Mouse (Mus musculus): ENCODE results near the gene Fam184a. TPM values are rescaled to one million over a fixed set of nuclear protein-coding genes. Genes with fewer than 3 reads are reported as not detected.

The Fam184a gene
- polyA plus RNA-seq, 1 experiment: not detected

DNA sequence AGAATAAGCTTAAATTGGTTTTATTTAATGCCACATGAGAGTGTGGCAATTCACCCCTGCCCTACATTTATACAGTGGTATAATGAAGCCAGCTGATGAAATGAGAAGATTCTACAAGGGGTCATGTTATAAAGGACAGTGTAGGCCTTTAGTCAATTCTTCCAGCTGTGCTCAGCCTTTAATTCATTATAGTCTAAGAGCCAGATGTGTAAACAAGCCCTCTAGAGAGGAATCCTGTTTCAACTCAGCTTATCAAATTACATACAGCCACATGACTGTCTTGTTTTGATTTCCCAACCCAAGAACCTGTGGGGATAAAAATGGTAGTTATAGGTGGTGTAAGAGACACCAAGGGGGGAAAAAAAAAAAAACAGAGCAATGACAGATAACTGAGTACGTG is 22.0 kb downstream of the Fam184a start:
- H3K27me3 ChIP-seq (ENCODE audit: control insufficient read depth, insufficient read depth, insufficient read length): no peaks in the 10 kb centered on the region

DNA sequence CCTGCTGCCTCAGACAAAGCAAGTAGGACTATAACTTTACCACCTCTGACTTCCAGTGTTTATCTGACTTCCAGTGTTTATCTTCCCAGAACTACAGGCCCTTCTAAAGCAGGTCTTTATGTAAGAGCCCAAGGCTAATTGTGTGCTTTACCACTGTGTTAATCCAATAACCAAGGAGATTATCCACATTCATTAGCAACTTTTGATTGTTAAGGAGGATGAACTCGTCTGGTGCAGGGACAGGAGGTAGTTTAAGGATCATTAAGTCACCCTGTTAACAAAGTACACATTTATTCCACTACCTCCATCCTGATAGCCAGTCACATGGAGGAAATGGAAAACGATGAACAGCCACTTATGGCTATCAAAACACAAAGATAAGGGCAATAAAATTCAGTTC is 25.6 kb downstream of the Fam184a start:
- no peak overlapping the region for H3ac ChIP-seq (ENCODE audit: control insufficient read depth, insufficient read length, low read depth)
- no peaks in the 10 kb centered on the region for H3K27me3 ChIP-seq (ENCODE audit: control insufficient read depth, insufficient read depth, insufficient read length)
- TF ChIP-seq USF1 (IDR thresholded peaks at IDR 0.05; ENCODE audit: low read depth) (no peak), MYOG (IDR thresholded peaks at IDR 0.05; ENCODE audit: control insufficient read depth, extremely low read depth, insufficient read length) (no peak), FOSL1 (IDR thresholded peaks at IDR 0.05; ENCODE audit: insufficient read depth, low read length, poor library complexity, severe bottlenecking) (no peak), CEBPB (IDR thresholded peaks at IDR 0.05; ENCODE audit: low read depth) (no peak), MAX (IDR thresholded peaks at IDR 0.05) (no peak), CTCF (IDR thresholded peaks at IDR 0.05; ENCODE audit: control insufficient read depth, insufficient read depth, insufficient read length) (no peak), MYOD1 (IDR thresholded peaks at IDR 0.05; ENCODE audit: control insufficient read depth, insufficient read length, low read depth) (no peak)
- H3K36me3 ChIP-seq (ENCODE audit: control insufficient read depth, insufficient read depth): no peaks in the 10 kb centered on the region
- no peaks in the 10 kb centered on the region for H3K79me2 ChIP-seq (ENCODE audit: control insufficient read depth, insufficient read depth)
- H3K4me3 ChIP-seq (ENCODE audit: insufficient read depth, poor library complexity, severe bottlenecking): no peak overlapping the region
- no peaks in the 10 kb centered on the region for H3K79me3 ChIP-seq (ENCODE audit: low read depth)

More for the DNA sequence above, 22.0 kb downstream of the Fam184a start:
- no peaks in the 10 kb centered on the region for H3K79me3 ChIP-seq (ENCODE audit: low read depth)
- no peaks in the 10 kb centered on the region for H3K79me2 ChIP-seq (ENCODE audit: control insufficient read depth, insufficient read depth)
- TF ChIP-seq CTCF (IDR thresholded peaks at IDR 0.05; ENCODE audit: control insufficient read depth, insufficient read depth, insufficient read length) (no peak), FOSL1 (IDR thresholded peaks at IDR 0.05; ENCODE audit: insufficient read depth, low read length, poor library complexity, severe bottlenecking) (no peak), MYOD1 (IDR thresholded peaks at IDR 0.05; ENCODE audit: control insufficient read depth, insufficient read length, low read depth) (no peak), CEBPB (IDR thresholded peaks at IDR 0.05; ENCODE audit: low read depth) (no peak), MAX (IDR thresholded peaks at IDR 0.05) (no peak), USF1 (IDR thresholded peaks at IDR 0.05; ENCODE audit: low read depth) (no peak), MYOG (IDR thresholded peaks at IDR 0.05; ENCODE audit: control insufficient read depth, extremely low read depth, insufficient read length) (no peak)
- H3ac ChIP-seq (ENCODE audit: control insufficient read depth, insufficient read length, low read depth): no peak overlapping the region
- no peak overlapping the region for H3K4me3 ChIP-seq (ENCODE audit: insufficient read depth, poor library complexity, severe bottlenecking)
- H3K36me3 ChIP-seq (ENCODE audit: control insufficient read depth, insufficient read depth): no peaks in the 10 kb centered on the region

DNA sequence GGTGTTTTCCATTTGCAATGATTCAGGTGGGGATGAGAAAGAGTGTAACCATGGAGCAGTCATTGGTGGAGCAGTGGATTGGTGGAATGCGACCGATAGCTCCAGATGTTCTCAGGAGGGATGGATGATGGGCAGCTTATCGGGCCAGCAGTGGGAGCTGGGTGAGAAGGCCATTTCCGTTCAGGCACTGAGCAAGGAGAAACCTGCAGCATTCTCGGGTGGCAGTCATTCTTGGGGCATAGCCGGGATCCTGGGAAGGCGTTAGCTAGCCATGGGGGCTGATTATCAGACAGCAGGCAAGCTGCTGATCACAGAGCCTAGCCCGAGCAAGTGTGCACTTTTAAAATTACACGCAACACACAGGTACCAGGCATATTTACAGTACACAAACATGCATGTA is 46.4 kb downstream of the Fam184a start:
- H3K79me2 ChIP-seq (ENCODE audit: control insufficient read depth, insufficient read depth): no peaks in the 10 kb centered on the region
- no peaks in the 10 kb centered on the region for H3K27me3 ChIP-seq (ENCODE audit: control insufficient read depth, insufficient read depth, insufficient read length)
- no peak overlapping the region for H3K4me3 ChIP-seq (ENCODE audit: insufficient read depth, poor library complexity, severe bottlenecking)
- no peak for TF ChIP-seq FOSL1 (IDR thresholded peaks at IDR 0.05; ENCODE audit: insufficient read depth, low read length, poor library complexity, severe bottlenecking)
- TF ChIP-seq MAX (IDR thresholded peaks at IDR 0.05): no peak
- TF ChIP-seq USF1 (IDR thresholded peaks at IDR 0.05; ENCODE audit: low read depth): no peak
- no peak for TF ChIP-seq CEBPB (IDR thresholded peaks at IDR 0.05; ENCODE audit: low read depth)
- TF ChIP-seq CTCF (IDR thresholded peaks at IDR 0.05; ENCODE audit: control insufficient read depth, insufficient read depth, insufficient read length): no peak
- no peak for TF ChIP-seq MYOG (IDR thresholded peaks at IDR 0.05; ENCODE audit: control insufficient read depth, extremely low read depth, insufficient read length)
- no peak for TF ChIP-seq MYOD1 (IDR thresholded peaks at IDR 0.05; ENCODE audit: control insufficient read depth, insufficient read length, low read depth)
- no peak overlapping the region for H3ac ChIP-seq (ENCODE audit: control insufficient read depth, insufficient read length, low read depth)
- no peaks in the 10 kb centered on the region for H3K79me3 ChIP-seq (ENCODE audit: low read depth)
- no peaks in the 10 kb centered on the region for H3K36me3 ChIP-seq (ENCODE audit: control insufficient read depth, insufficient read depth)

DNA sequence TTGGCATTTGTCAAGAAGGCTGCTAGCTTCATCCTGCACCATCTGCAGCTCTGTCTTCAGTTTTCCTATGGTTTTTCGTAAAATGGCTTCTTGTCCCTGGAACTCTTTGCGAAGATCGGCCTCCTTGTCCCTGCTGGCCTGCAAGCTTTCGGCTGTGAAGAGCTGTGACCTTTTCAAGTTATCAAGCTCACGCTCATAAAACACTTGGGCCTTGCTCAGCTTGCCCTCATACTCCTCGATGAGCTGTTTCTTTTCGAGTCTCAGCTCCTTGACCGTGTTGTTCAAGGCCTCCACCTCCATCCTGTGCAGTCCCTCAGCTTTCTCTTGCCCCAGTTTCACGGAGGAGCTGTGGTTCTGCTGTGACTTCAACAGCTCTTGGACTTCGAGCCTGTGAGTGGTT is 52.4 kb downstream of the Fam184a start:
- Histone ChIP-seq H3K79me2 (ENCODE audit: control insufficient read depth, insufficient read depth) (no peaks in the 10 kb centered on the region), H3K4me3 (ENCODE audit: insufficient read depth, poor library complexity, severe bottlenecking) (no peak overlapping the region), H3ac (ENCODE audit: control insufficient read depth, insufficient read length, low read depth) (no peak overlapping the region), H3K27me3 (ENCODE audit: control insufficient read depth, insufficient read depth, insufficient read length) (no peaks in the 10 kb centered on the region), H3K79me3 (ENCODE audit: low read depth) (no peaks in the 10 kb centered on the region), H3K36me3 (ENCODE audit: control insufficient read depth, insufficient read depth) (no peaks in the 10 kb centered on the region)
- TF ChIP-seq CTCF (IDR thresholded peaks at IDR 0.05; ENCODE audit: control insufficient read depth, insufficient read depth, insufficient read length) (no peak), FOSL1 (IDR thresholded peaks at IDR 0.05; ENCODE audit: insufficient read depth, low read length, poor library complexity, severe bottlenecking) (no peak), CEBPB (IDR thresholded peaks at IDR 0.05; ENCODE audit: low read depth) (no peak), MYOG (IDR thresholded peaks at IDR 0.05; ENCODE audit: control insufficient read depth, extremely low read depth, insufficient read length) (no peak), USF1 (IDR thresholded peaks at IDR 0.05; ENCODE audit: low read depth) (no peak), MYOD1 (IDR thresholded peaks at IDR 0.05; ENCODE audit: control insufficient read depth, insufficient read length, low read depth) (no peak), MAX (IDR thresholded peaks at IDR 0.05) (no peak)

DNA sequence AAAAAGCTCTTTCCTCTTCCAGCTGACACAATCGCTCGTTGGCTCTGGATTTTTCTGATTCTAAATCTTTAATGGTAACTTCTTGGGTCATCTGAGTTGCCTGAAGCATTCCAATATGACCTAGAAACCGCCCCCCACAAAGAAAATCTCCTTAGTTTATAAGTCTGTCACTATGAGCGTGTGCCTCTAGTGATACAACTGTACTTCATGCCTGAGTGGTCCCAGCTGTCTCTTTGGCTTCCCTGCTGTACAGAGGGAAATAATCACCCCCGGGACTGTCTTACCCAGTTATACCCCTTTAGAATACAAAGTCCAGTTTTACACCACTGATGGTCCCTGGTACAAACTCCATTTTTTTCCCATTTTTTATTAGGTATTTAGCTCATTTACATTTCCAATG is 56.2 kb downstream of the Fam184a start:
- TF ChIP-seq MAX (IDR thresholded peaks at IDR 0.05): no peak
- TF ChIP-seq CTCF (IDR thresholded peaks at IDR 0.05; ENCODE audit: control insufficient read depth, insufficient read depth, insufficient read length): no peak
- no peak for TF ChIP-seq USF1 (IDR thresholded peaks at IDR 0.05; ENCODE audit: low read depth)
- no peak for TF ChIP-seq CEBPB (IDR thresholded peaks at IDR 0.05; ENCODE audit: low read depth)
- TF ChIP-seq FOSL1 (IDR thresholded peaks at IDR 0.05; ENCODE audit: insufficient read depth, low read length, poor library complexity, severe bottlenecking): no peak
- TF ChIP-seq MYOG (IDR thresholded peaks at IDR 0.05; ENCODE audit: control insufficient read depth, extremely low read depth, insufficient read length): no peak
- no peak for TF ChIP-seq MYOD1 (IDR thresholded peaks at IDR 0.05; ENCODE audit: control insufficient read depth, insufficient read length, low read depth)
- Histone ChIP-seq H3K79me2 (ENCODE audit: control insufficient read depth, insufficient read depth) (no peaks in the 10 kb centered on the region), H3K36me3 (ENCODE audit: control insufficient read depth, insufficient read depth) (no peaks in the 10 kb centered on the region), H3K4me3 (ENCODE audit: insufficient read depth, poor library complexity, severe bottlenecking) (no peak overlapping the region), H3K27me3 (ENCODE audit: control insufficient read depth, insufficient read depth, insufficient read length) (no peaks in the 10 kb centered on the region), H3ac (ENCODE audit: control insufficient read depth, insufficient read length, low read depth) (no peak overlapping the region), H3K79me3 (ENCODE audit: low read depth) (no peaks in the 10 kb centered on the region)

DNA sequence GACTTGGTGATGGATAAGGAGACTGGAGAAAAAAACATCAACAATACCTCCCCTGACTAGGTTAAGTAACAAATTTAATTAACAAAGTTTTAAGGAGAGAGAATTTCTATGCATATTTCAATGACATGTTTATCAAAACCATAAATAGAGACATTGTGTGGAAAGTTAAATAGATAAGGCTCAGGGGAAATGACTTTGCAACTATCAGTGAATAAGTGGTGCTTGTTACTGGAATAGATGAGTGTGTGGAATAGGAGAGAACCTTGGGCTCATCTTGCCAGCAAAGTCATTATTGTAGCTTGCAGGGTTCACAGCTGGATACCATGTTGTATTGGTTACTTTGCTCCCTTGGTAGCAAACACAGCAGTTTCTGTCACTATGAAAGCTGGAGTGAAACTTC is 59.7 kb downstream of the Fam184a start:
- Histone ChIP-seq H3K79me2 (ENCODE audit: control insufficient read depth, insufficient read depth) (no peaks in the 10 kb centered on the region), H3K27me3 (ENCODE audit: control insufficient read depth, insufficient read depth, insufficient read length) (no peaks in the 10 kb centered on the region), H3K79me3 (ENCODE audit: low read depth) (no peaks in the 10 kb centered on the region), H3K36me3 (ENCODE audit: control insufficient read depth, insufficient read depth) (no peaks in the 10 kb centered on the region), H3K4me3 (ENCODE audit: insufficient read depth, poor library complexity, severe bottlenecking) (no peak overlapping the region), H3ac (ENCODE audit: control insufficient read depth, insufficient read length, low read depth) (no peak overlapping the region)
- TF ChIP-seq USF1 (IDR thresholded peaks at IDR 0.05; ENCODE audit: low read depth) (no peak), CTCF (IDR thresholded peaks at IDR 0.05; ENCODE audit: control insufficient read depth, insufficient read depth, insufficient read length) (no peak), MAX (IDR thresholded peaks at IDR 0.05) (no peak)

Data from C2C12 (cell line).